Mouse (Mus musculus) CH12.LX (cell line): ENCODE data around the gene P2rx2. TPM values are rescaled to one million over a fixed set of nuclear protein-coding genes. Genes with fewer than 3 reads are reported as not detected.

Experiments
- DNase-seq: peaks from one replicate; pipeline ENCODE4 v3.0.0-alpha.2; 2013; ENCODE audit errors: extremely low read depth
- H3K27ac ChIP-seq: 2 replicates; pipeline ENCODE4 v1.5.1; 2012; ENCODE audit warnings: low read depth, mild to moderate bottlenecking, control low read depth, moderate library complexity; ENCODE audit not compliant: insufficient read depth
- H3K27me3 ChIP-seq: replicated peaks from 2 replicates; pipeline ENCODE3; 2012; ENCODE audit warnings: inconsistent platforms
- H3K36me3 ChIP-seq, 2 experiments: replicated peaks in 1 of 2; 2 replicates each; pipeline versions ENCODE3 to v1.6.1; 2012; ENCODE audit warnings: inconsistent platforms in 1 of 2, low read length in 1 of 2, mild to moderate bottlenecking in 1 of 2, mixed read lengths in 1 of 2, moderate library complexity in 1 of 2; ENCODE audit not compliant: control insufficient read depth in 1 of 2, insufficient read depth in 1 of 2
- H3K4me1 ChIP-seq, 2 experiments: 2 replicates each; pipeline ENCODE4 v1.6.1; 2012; ENCODE audit warnings: inconsistent platforms in 1 of 2, moderate library complexity in 1 of 2; ENCODE audit not compliant: insufficient read depth in 2 of 2, control insufficient read depth in 1 of 2
- H3K4me2 ChIP-seq: 2 replicates; pipeline ENCODE4 v1.6.1; 2012; ENCODE audit warnings: low read depth, mild to moderate bottlenecking, control low read depth; ENCODE audit not compliant: poor library complexity, insufficient read depth, severe bottlenecking
- H3K4me3 ChIP-seq, 3 experiments: fragments of 150-350 bp in 1 of 3; sonication (generic) in 1 of 3; replicated peaks in 1 of 3; 2 replicates each; pipeline versions ENCODE3 to v1.5.1; 2011 to 2012; ENCODE audit warnings: low read depth in 2 of 3, low read length in 2 of 3, mild to moderate bottlenecking in 2 of 3, moderate library complexity in 2 of 3, control low read depth in 1 of 3, improper control_type of control experiment in 1 of 3, inconsistent platforms in 1 of 3, mixed read lengths in 1 of 3; ENCODE audit not compliant: poor library complexity in 1 of 3
- H3K79me2 ChIP-seq: replicated peaks from 2 replicates; pipeline ENCODE4 v1.6.1; 2012; ENCODE audit warnings: mild to moderate bottlenecking, moderate library complexity; ENCODE audit not compliant: control insufficient read depth, poor library complexity, insufficient read depth, severe bottlenecking; ENCODE audit errors: extremely low read depth
- H3K9ac ChIP-seq: 2 replicates; pipeline ENCODE4 v1.6.1; 2012; ENCODE audit warnings: low read depth, mild to moderate bottlenecking, control low read depth, moderate library complexity; ENCODE audit not compliant: insufficient read depth
- H3K9me3 ChIP-seq: replicated peaks from 2 replicates; pipeline ENCODE3; 2012; ENCODE audit warnings: low read length, inconsistent platforms, mixed read lengths
- CTCF ChIP-seq, 2 experiments: IDR thresholded peaks in 1 of 2; conservative IDR thresholded peaks in 1 of 2; 2 replicates each; pipeline ENCODE4 v1.5.1; 2011 to 2012; ENCODE audit warnings: low read depth in 2 of 2, low read length in 2 of 2, improper control_type of control experiment in 1 of 2, inconsistent platforms in 1 of 2, mild to moderate bottlenecking in 1 of 2, moderate library complexity in 1 of 2
- E2F4 ChIP-seq: IDR thresholded peaks from 2 replicates; pipeline ENCODE4 v1.6.1; 2011; ENCODE audit warnings: low read depth, low read length, improper control_type of control experiment; ENCODE audit not compliant: insufficient replicate concordance
- EP300 ChIP-seq: IDR thresholded peaks from 2 replicates; pipeline ENCODE4 v1.6.1; 2011; ENCODE audit warnings: low read length, improper control_type of control experiment
- IRF4 ChIP-seq: IDR thresholded peaks from 2 replicates; pipeline ENCODE4 v1.6.1; 2014; ENCODE audit warnings: low read depth, mild to moderate bottlenecking, inconsistent platforms, low read length, improper control_type of control experiment
- JUND ChIP-seq: conservative IDR thresholded peaks from 2 replicates; pipeline ENCODE4 v1.6.1; 2011; ENCODE audit warnings: low read depth, low read length, improper control_type of control experiment
- MAFK ChIP-seq: IDR thresholded peaks from 2 replicates; pipeline ENCODE4 v1.6.1; 2011; ENCODE audit warnings: low read length, improper control_type of control experiment; ENCODE audit not compliant: insufficient replicate concordance
- MAX ChIP-seq: IDR thresholded peaks from 2 replicates; pipeline ENCODE4 v1.6.1; 2011; ENCODE audit warnings: low read length, improper control_type of control experiment
- MAZ ChIP-seq: IDR thresholded peaks from 2 replicates; pipeline ENCODE4 v1.6.1; 2012; ENCODE audit warnings: low read depth, mild to moderate bottlenecking, inconsistent platforms, low read length, improper control_type of control experiment, moderate library complexity
- MEF2A ChIP-seq: IDR thresholded peaks from 2 replicates; pipeline ENCODE4 v1.6.1; 2014; ENCODE audit warnings: low read depth, mild to moderate bottlenecking, inconsistent platforms, low read length, improper control_type of control experiment, borderline replicate concordance
- NELFE ChIP-seq: IDR thresholded peaks from 2 replicates; pipeline ENCODE4 v1.6.1; 2011; ENCODE audit warnings: low read depth, low read length, improper control_type of control experiment
- NRF1 ChIP-seq: IDR thresholded peaks from 2 replicates; pipeline ENCODE4 v1.6.1; 2014; ENCODE audit warnings: low read depth, mild to moderate bottlenecking, inconsistent platforms, low read length, improper control_type of control experiment, moderate library complexity
- PAX5 ChIP-seq: IDR thresholded peaks from 2 replicates; pipeline ENCODE4 v1.6.1; 2012; ENCODE audit warnings: low read length, inconsistent platforms, mixed read lengths
- POLR2AphosphoS2 ChIP-seq: IDR thresholded peaks from 2 replicates; pipeline ENCODE4 v1.6.1; 2011; ENCODE audit warnings: low read depth, low read length, improper control_type of control experiment
- RAD21 ChIP-seq: IDR thresholded peaks from 2 replicates; pipeline ENCODE4 v1.6.1; 2011; ENCODE audit warnings: low read depth, mild to moderate bottlenecking, low read length, improper control_type of control experiment, moderate library complexity
- TCF12 ChIP-seq: IDR thresholded peaks from 2 replicates; pipeline ENCODE4 v1.6.1; 2014; ENCODE audit warnings: low read depth, mild to moderate bottlenecking, inconsistent platforms, low read length, improper control_type of control experiment
- UBTF ChIP-seq: IDR thresholded peaks from 2 replicates; pipeline ENCODE4 v1.6.1; 2012; ENCODE audit warnings: low read depth, mild to moderate bottlenecking, inconsistent platforms, low read length, improper control_type of control experiment, moderate library complexity
- ZNF384 ChIP-seq: IDR thresholded peaks from 2 replicates; pipeline ENCODE4 v1.6.1; 2012; ENCODE audit warnings: low read depth, low read length, improper control_type of control experiment, inconsistent platforms
- dilution Hi-C: fragments of 300-500 bp; cut with MboI; formaldehyde crosslinking; loops from 2 replicates; pipeline ENCODE4 v1.14.3; 2020; ENCODE audit warnings: low sequenced_read_pairs; ENCODE audit not compliant: extremely low pct_unique_long_range_greater_than_20kb, extremely low pct_ligation_motif_present
- in situ Hi-C: fragments of 300-500 bp; cut with MboI; formaldehyde crosslinking; loops from 3 replicates; pipeline ENCODE4 v1.14.3; 2019; ENCODE audit warnings: low sequenced_read_pairs, low pct_ligation_motif_present, low pct_unique_long_range_greater_than_20kb, mixed read lengths
- polyA plus RNA-seq: library from polyadenylated mRNA; unstranded; fragments of >175 nt; gene quantifications from 2 replicates; pipeline ENCODE4 v1.2.1, GENCODE M21; 2012; ENCODE audit warnings: low read depth; ENCODE audit not compliant: insufficient read length
- total RNA-seq, 2 experiments: library from RNA; depleted of rRNA; stranded (reverse); fragments of 300-350 nt in 1 of 2; fragments of >200 nt in 1 of 2; gene quantifications; 2 replicates each; pipeline ENCODE4 v1.2.3; 2012 to 2014

P2rx2 gene
- total and polyA plus RNA-seq, 3 experiments: 0.76 TPM; not detected in 2

GRCm38 (mm10) chr5:110300591-110300990 is 42.4 kb downstream of the P2rx2 start:
- no peak for DNase-seq
- Histone ChIP-seq H3K9me3 (no peaks in the 10 kb centered on the region), H3K4me3 (no peak overlapping the region), H3K9ac (no peak overlapping the region), H3K79me2 (no peaks in the 10 kb centered on the region; the same call in 1 of the 2 replicates), H3K27ac (no peak overlapping the region), H3K27me3 (no peaks in the 10 kb centered on the region), H3K36me3 (peaks cover 76 to 94% of the 10 kb centered on the region in 2 experiments), H3K4me1 (peaks cover 0 to 16% of the 10 kb centered on the region in 2 experiments; a peak in 2 of 4 replicates), H3K4me2 (no peak overlapping the region)
- no peak for TF ChIP-seq MEF2A
- no peak for TF ChIP-seq EP300
- TF ChIP-seq CTCF (conservative IDR thresholded peaks at IDR 0.05 in 1 of 2, IDR thresholded peaks at IDR 0.05 in 1 of 2; ENCODE audit: low read depth in 2 of 2, low read length in 2 of 2): 0 out of 4 replicates have a peak, but pooled peaks of 1 of the 2 experiments have one; percentile 5
- in situ Hi-C loops (no loop called here), dilution Hi-C loops (no loop called here)

- peaks cover 0 to 18% of the 10 kb centered on the region in 2 experiments; a peak in 2 of 4 replicates for H3K4me1 ChIP-seq
- no peak overlapping the region for H3K4me2 ChIP-seq
- dilution Hi-C loops (no loop called here), in situ Hi-C loops (no loop called here)
- H3K36me3 ChIP-seq: peaks cover 69 to 92% of the 10 kb centered on the region in 2 experiments
- no peaks in the 10 kb centered on the region for H3K27me3 ChIP-seq
- no peaks in the 10 kb centered on the region; the same call in 1 of the 2 replicates for H3K79me2 ChIP-seq
- H3K4me3 ChIP-seq: no peak overlapping the region
- no peaks in the 10 kb centered on the region for H3K9me3 ChIP-seq
- no peak overlapping the region for H3K9ac ChIP-seq
- H3K27ac ChIP-seq: no peak overlapping the region
- TF ChIP-seq E2F4 (no peak), EP300 (no peak), POLR2AphosphoS2 (no peak), MEF2A (no peak), MAX (no peak), RAD21 (no peak), CTCF (conservative IDR thresholded peaks at IDR 0.05 in 1 of 2, IDR thresholded peaks at IDR 0.05 in 1 of 2; ENCODE audit: low read depth in 2 of 2, low read length in 2 of 2) (no peak), JUND (no peak)
- TF ChIP-seq, all 38 proteins: peak for 0
- DNase-seq: no peak
Measured at GRCm38 (mm10) chr5:110296637-110297036, 46.4 kb downstream of the P2rx2 start.

GRCm38 (mm10) chr5:110291649-110292048 is 51.4 kb downstream of the P2rx2 start:
- Histone ChIP-seq H3K4me2 (no peak overlapping the region), H3K4me1 (peaks cover 5 to 13% of the 10 kb centered on the region in 2 experiments; a peak in 3 of 4 replicates), H3K79me2 (peaks cover 10% of the 10 kb centered on the region), H3K4me3 (no peak overlapping the region), H3K36me3 (peaks cover 53 to 80% of the 10 kb centered on the region in 2 experiments), H3K27me3 (no peaks in the 10 kb centered on the region), H3K9me3 (no peaks in the 10 kb centered on the region), H3K9ac (no peak overlapping the region), H3K27ac (no peak overlapping the region)
- no peak for DNase-seq
- in situ Hi-C loops: no loop called here
- TF ChIP-seq NELFE (no peak), ZNF384 (no peak), MAZ (no peak), UBTF (no peak), PAX5 (no peak), MAFK (no peak), NRF1 (no peak), TCF12 (no peak), IRF4 (no peak)
- dilution Hi-C loops: no loop called here
